Mouse (Mus musculus): ENCODE results near the gene Ifit3b. TPM values are rescaled to one million over a fixed set of nuclear protein-coding genes. Genes with fewer than 3 reads are reported as not detected.
"Not testable (repeated sequence)": the region's sequence is repeated elsewhere in the genome, so short reads cannot be mapped to it uniquely, and the experiment has no call there.

Ifit3b gene
- 0.15 and 0.40 TPM in 2 replicates for polyA plus RNA-seq (2015; fragmentation: Nextera tagmentation; extraction: Ambion mirVana)

DNA sequence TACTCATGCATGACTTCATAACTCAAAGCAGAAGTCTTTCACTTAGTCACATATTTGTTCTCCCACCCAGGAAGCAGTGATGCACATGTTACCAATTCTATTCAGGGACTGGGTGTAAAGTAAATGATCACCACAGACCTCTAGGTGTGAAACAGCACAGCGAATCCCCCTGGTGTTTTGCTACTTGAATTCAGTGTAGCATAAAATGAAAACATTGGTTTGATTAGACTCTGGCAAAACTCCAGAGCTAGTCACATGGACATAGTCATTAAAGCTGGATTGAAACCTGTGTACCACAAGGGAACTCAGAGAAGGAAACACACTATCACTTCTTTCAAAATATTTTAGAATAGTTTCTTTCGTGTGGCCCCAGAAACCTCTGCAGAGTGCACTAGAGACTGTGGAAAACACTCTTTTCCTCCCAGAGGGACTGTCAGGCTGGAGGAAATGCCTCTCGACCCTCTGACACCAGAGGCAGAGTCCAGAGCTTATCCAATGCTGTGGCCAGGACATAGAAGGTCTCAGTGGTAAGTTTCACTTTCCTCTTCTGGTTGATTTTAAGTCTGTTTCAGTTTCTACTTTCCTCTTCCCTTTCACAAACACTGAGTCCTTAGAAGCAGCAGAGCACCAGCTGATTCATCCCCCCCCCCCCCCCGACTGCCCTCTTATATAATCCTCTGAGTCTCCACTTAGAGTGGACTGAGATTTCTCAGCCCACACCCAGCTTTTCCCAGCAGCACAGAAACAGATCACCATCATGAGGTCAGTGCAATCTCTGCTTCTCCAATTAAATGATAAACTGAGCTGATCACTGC, at the start of gene Ifit3b:
TSS of gene Ifit3b (plus strand) at position 734 of the 815 bp plus-strand sequence.
- H3K4me1 ChIP-seq, H3K9me3 ChIP-seq, H3K27ac ChIP-seq, H3K27me3 ChIP-seq, H3K4me2 ChIP-seq, H3K36me3 ChIP-seq, H3K9ac ChIP-seq, H3K4me3 ChIP-seq: not testable (repeated sequence)
- WGBS = 33% methylated on average over 4 of the region's 4 CpGs
- 0 out of 2 replicates have a peak, but pooled peaks have one; percentile 30 for ATAC-seq (ENCODE audit: insufficient number of reproducible peaks, low FRiP score, low TSS enrichment, low read depth)

GRCm38 (mm10) chr19:34562556-34562955, 45.2 kb upstream of the Ifit3b start:
- Histone ChIP-seq H3K36me3 (no peaks in the 10 kb centered on the region), H3K9me3 (no peaks in the 10 kb centered on the region), H3K4me3 (no peak overlapping the region), H3K4me1 (no peaks in the 10 kb centered on the region), H3K27ac (no peak overlapping the region), H3K9ac (no peak overlapping the region), H3K4me2 (no peak overlapping the region), H3K27me3 (no peaks in the 10 kb centered on the region)
- ATAC-seq (ENCODE audit: insufficient number of reproducible peaks, low FRiP score, low TSS enrichment, low read depth) = no peak

- Histone ChIP-seq H3K4me1 (no peaks in the 10 kb centered on the region), H3K4me3 (no peak overlapping the region), H3K27ac (no peak overlapping the region), H3K27me3 (no peaks in the 10 kb centered on the region), H3K9me3 (no peaks in the 10 kb centered on the region), H3K36me3 (no peaks in the 10 kb centered on the region), H3K9ac (no peak overlapping the region), H3K4me2 (no peak overlapping the region)
- no peak for ATAC-seq (ENCODE audit: insufficient number of reproducible peaks, low FRiP score, low TSS enrichment, low read depth)
- WGBS = 94% methylated on average over 1 of the region's 1 CpGs
Observed at GRCm38 (mm10) chr19:34566178-34566784, 41.5 kb upstream of the Ifit3b start.

DNA sequence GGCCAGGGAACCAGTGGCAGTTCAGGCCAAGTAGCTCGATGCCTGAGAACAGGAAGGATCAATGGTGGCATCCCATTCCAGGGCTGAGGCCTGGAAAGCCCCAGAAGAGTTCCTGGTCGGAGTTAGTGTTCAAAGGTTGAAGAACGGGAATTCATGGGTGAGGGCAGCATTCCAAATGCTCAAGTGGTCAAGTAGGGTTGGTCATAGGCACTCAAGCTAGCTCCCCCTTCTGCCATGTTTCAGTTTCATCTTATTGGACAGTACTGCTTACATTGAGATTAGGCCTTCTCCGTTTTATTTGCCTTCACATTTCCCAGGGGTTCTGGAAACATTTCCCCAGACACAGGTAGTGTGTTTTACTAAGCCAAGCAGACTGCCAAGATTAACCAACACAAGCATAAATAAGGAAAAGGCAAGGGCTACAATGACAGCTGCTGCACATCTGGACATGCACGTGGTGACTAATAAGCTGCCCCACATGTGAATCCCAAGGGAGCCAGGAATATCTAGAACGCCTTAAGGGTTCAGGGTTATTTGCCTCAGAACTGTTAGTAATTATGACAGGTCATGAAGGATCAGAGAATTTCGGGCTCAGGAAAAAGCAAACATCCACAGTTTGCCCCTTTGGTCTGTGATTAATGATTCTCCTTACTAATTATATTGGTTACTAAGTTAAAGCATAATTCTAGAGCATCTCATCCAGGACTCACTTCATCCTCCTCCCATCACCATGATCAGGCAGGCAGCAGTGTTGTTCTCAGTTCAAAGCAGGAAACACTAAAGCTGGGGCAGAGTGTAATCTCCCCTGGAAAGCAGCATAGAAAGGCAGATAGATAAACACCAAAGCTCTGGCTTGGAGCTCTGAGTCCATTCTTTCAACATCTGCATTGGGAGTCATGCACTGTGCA, 38.5 kb upstream of the Ifit3b start:
- no peak for ATAC-seq (ENCODE audit: insufficient number of reproducible peaks, low FRiP score, low TSS enrichment, low read depth)
- WGBS = 40% methylated on average over 7 of the region's 7 CpGs

GRCm38 (mm10) chr19:34569896-34570476, 37.8 kb upstream of the Ifit3b start:
- H3K4me3 ChIP-seq = no peak overlapping the region
- WGBS = 53% methylated on average over 4 of the region's 4 CpGs
- H3K36me3 ChIP-seq = 0 out of 2 replicates have a peak, but pooled peaks cover 5% of the 10 kb centered on the region
- H3K9me3 ChIP-seq = no peaks in the 10 kb centered on the region
- no peak overlapping the region for H3K4me2 ChIP-seq
- no peak for ATAC-seq (ENCODE audit: insufficient number of reproducible peaks, low FRiP score, low TSS enrichment, low read depth)
- no peak overlapping the region for H3K9ac ChIP-seq
- H3K4me1 ChIP-seq = no peaks in the 10 kb centered on the region
- no peak overlapping the region for H3K27ac ChIP-seq
- H3K27me3 ChIP-seq = no peaks in the 10 kb centered on the region

More for the DNA sequence above, 38.5 kb upstream of the Ifit3b start:
- no peaks in the 10 kb centered on the region for H3K4me1 ChIP-seq
- H3K4me2 ChIP-seq = no peak overlapping the region
- no peaks in the 10 kb centered on the region for H3K9me3 ChIP-seq
- no peak overlapping the region for H3K4me3 ChIP-seq
- H3K27me3 ChIP-seq = no peaks in the 10 kb centered on the region
- 0 out of 2 replicates have a peak, but pooled peaks cover 5% of the 10 kb centered on the region for H3K36me3 ChIP-seq
- no peak overlapping the region for H3K27ac ChIP-seq
- no peak overlapping the region for H3K9ac ChIP-seq

GRCm38 (mm10) chr19:34571080-34571479, 36.7 kb upstream of the Ifit3b start:
- no peak for ATAC-seq (ENCODE audit: insufficient number of reproducible peaks, low FRiP score, low TSS enrichment, low read depth)
- no peak overlapping the region for H3K9ac ChIP-seq
- H3K4me1 ChIP-seq = no peaks in the 10 kb centered on the region
- no peak overlapping the region for H3K27ac ChIP-seq
- no peaks in the 10 kb centered on the region for H3K9me3 ChIP-seq
- H3K27me3 ChIP-seq = no peaks in the 10 kb centered on the region
- H3K36me3 ChIP-seq = 0 out of 2 replicates have a peak, but pooled peaks cover 5% of the 10 kb centered on the region
- no peak overlapping the region for H3K4me2 ChIP-seq
- 58% methylated on average over 1 of the region's 1 CpGs for WGBS
- H3K4me3 ChIP-seq = no peak overlapping the region

- Histone ChIP-seq H3K27me3 (no peaks in the 10 kb centered on the region), H3K4me1 (no peaks in the 10 kb centered on the region), H3K4me3 (no peak overlapping the region), H3K4me2 (no peak overlapping the region), H3K9me3 (no peaks in the 10 kb centered on the region), H3K27ac (no peak overlapping the region), H3K9ac (no peak overlapping the region), H3K36me3 (0 out of 2 replicates have a peak, but pooled peaks cover 5% of the 10 kb centered on the region)
- no peak for ATAC-seq (ENCODE audit: insufficient number of reproducible peaks, low FRiP score, low TSS enrichment, low read depth)
- WGBS = 86% methylated on average over 5 of the region's 5 CpGs
Observed at GRCm38 (mm10) chr19:34573650-34574049, 34.1 kb upstream of the Ifit3b start.

DNA sequence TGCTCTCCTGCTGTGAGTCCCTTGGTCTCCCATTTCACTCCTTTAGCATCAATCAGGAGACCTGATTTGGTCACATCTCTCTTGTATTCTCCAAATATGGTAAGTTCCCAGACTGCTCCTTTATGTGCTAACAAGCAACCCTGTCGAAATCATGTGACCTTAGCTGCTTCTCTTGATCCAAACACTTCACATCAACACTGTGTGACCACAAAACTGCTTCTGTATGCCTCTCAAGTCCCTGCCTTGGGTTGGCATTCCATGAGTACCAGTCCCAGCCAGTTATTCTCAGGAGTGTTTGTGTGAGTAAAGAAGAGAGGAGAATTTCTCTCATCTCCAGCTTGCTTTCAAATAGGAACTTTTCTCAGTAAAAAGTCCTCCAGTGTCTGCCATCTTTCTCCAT, 30.6 kb upstream of the Ifit3b start:
- Histone ChIP-seq H3K36me3 (0 out of 2 replicates have a peak, but pooled peaks cover 5% of the 10 kb centered on the region), H3K9ac (no peak overlapping the region), H3K4me1 (no peaks in the 10 kb centered on the region), H3K27me3 (no peaks in the 10 kb centered on the region), H3K4me3 (no peak overlapping the region), H3K27ac (no peak overlapping the region), H3K9me3 (no peaks in the 10 kb centered on the region), H3K4me2 (no peak overlapping the region)
- ATAC-seq (ENCODE audit: insufficient number of reproducible peaks, low FRiP score, low TSS enrichment, low read depth) = no peak
- 63% methylated on average over 1 of the region's 1 CpGs for WGBS

GRCm38 (mm10) chr19:34582696-34583095, 25.1 kb upstream of the Ifit3b start:
- H3K27ac ChIP-seq; H3K9ac ChIP-seq; H3K9me3 ChIP-seq; H3K4me1 ChIP-seq; ATAC-seq (ENCODE audit: insufficient number of reproducible peaks, low FRiP score, low TSS enrichment, low read depth); H3K4me2 ChIP-seq; H3K4me3 ChIP-seq; H3K36me3 ChIP-seq; H3K27me3 ChIP-seq: not testable (repeated sequence)
- 63% methylated on average over 2 of the region's 2 CpGs for WGBS

GRCm38 (mm10) chr19:34583126-34583766, 24.5 kb upstream of the Ifit3b start, which contains the start of gene Ifit3:
Gene Ifit3 (plus strand): TSS chr19:34583531.
- not testable (repeated sequence) for H3K9me3 ChIP-seq; ATAC-seq (ENCODE audit: insufficient number of reproducible peaks, low FRiP score, low TSS enrichment, low read depth)

More at GRCm38 (mm10) chr19:34583126-34583766, 24.5 kb upstream of the Ifit3b start, which contains the start of gene Ifit3:
- H3K4me1 ChIP-seq, H3K36me3 ChIP-seq, H3K9ac ChIP-seq, H3K27ac ChIP-seq, H3K27me3 ChIP-seq, H3K4me2 ChIP-seq, H3K4me3 ChIP-seq: not testable (repeated sequence)
- WGBS = 33% methylated on average over 2 of the region's 2 CpGs
